Mouse (Mus musculus): Measurements from ENCODE around the gene Tmprss12. TPM values are rescaled to one million over a fixed set of nuclear protein-coding genes. Genes with fewer than 3 reads are reported as not detected.

The Tmprss12 gene
- polyA plus RNA-seq (2017; shearing (Covaris generic)), result not detected

DNA sequence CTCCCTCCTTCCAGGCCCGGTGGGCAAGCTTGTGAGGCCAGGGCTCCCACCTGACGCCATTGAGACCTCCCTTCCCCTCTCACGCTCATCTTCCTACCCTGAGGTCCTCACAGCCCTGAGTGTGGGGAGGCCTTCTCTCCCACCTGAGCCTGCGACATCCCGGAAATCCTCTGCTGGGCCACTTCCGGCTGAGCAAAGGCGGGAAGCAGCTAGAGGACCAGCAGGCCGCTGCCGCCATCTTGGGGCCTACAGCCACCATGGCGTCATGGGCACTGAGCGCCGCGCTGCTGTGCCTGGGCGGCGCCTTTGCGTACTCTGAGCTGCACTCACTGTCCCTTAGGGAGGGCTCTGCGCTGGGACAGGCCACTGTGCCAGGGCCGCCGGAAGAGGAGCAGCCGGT is at the start of gene Tmprss12:
Gene Tmprss12, plus strand, starts transcription at position 212 of the 400 bp plus-strand sequence.

DNA sequence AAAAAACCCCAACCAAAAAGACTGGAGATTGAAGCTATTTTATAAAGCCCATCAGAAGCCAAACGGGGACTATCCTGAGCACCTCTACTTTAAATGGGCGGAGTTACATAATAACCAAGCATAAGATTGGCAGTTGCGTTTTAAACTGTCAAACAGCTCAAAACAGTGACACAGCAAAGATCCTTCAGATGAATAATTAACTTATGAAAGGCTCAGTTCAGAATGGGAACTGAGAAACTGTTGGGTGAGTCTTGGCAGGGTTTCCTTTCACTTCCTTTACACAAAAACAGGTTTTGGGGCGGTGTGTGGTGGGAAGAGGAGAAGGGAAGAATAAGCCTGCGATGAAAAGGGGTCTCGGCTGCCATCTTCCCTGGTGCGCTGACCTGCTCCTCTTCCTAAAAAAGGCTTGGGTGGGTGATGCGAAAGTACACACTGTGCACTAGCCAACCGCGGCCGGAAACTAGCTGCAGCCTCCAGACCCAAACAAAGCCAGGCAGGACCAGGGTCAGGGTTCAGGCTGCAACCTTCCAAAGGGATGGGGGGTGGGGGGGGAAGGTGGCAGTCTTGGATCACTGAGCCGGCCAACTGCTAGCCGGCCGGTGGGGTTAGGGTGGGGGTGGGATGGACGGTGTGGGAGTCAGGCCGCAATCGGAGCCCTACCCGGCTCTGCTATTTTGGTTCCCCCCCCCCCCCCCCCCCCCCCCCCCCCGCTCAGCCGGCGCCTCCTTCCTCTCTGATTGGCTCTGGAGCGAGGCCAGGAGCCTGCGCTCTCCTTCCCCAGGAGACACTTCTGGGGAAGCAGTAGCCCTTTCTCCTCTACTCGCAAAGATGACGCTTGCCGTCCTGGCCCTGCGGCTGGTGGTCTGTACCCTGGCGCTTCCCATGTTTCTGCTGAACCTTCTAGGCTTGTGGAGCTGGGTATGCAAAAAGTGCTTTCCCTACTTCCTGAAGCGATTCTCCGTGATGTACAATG is 23.7 kb downstream of the Tmprss12 start, which contains the start of gene Mettl7a1:
Gene Mettl7a1, plus strand, starts transcription at position 122 of the 973 bp plus-strand sequence.

DNA sequence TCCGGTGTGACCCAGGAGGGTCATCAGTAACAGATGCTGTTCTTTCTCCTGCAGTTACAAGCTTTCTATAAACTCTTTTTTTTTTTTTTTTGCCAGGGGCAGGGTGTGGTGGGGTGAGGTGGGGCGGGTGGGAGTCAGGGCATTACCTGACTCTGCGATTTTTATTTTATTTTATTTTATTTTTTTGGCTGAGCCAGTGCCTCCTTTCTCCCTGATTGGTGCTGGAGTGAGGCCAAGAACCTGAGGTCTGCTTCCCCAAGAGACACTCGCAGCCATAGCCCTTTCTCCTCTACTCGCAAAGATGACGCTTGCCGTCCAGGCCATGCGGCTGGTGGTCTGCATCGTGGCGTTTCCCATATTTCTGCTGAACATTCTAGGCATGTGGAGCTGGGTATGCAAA is 54.0 kb downstream of the Tmprss12 start, which contains the start of gene Mettl7a3:
Gene Mettl7a3, plus strand, starts transcription at position 301 of the 400 bp plus-strand sequence.

Other genes starting within 250 kb of the Tmprss12 start
- gene Dip2b, start 242.2 kb upstream of the Tmprss12 start, polyA plus RNA-seq (2017; shearing (Covaris generic)), result 31.5 TPM
- 54.5 TPM for gene Atf1, start 53.0 kb upstream of the Tmprss12 start, polyA plus RNA-seq (2017; shearing (Covaris generic))
- 5.6 TPM for gene Mettl7a1, start 23.3 kb downstream of the Tmprss12 start, polyA plus RNA-seq (2017; shearing (Covaris generic))
- not detected for gene Mettl7a3, start 54.1 kb downstream of the Tmprss12 start, polyA plus RNA-seq (2017; shearing (Covaris generic))
- 0.13 TPM for gene Methig1, start 72.3 kb downstream of the Tmprss12 start, polyA plus RNA-seq (2017; shearing (Covaris generic))
- gene Mettl7a2, start 72.4 kb downstream of the Tmprss12 start, polyA plus RNA-seq (2017; shearing (Covaris generic)), result not detected
- gene Higd1c, start 83.7 kb downstream of the Tmprss12 start, polyA plus RNA-seq (2017; shearing (Covaris generic)), result not detected
- 0.22 TPM for gene Gm5475, start 141.3 kb downstream of the Tmprss12 start, polyA plus RNA-seq (2017; shearing (Covaris generic))
- gene Slc11a2, start 144.2 kb downstream of the Tmprss12 start, polyA plus RNA-seq (2017; shearing (Covaris generic)), result 31.7 TPM
- 49.7 TPM for gene Letmd1, start 188.2 kb downstream of the Tmprss12 start, polyA plus RNA-seq (2017; shearing (Covaris generic))
- gene Csrnp2, start 214.7 kb downstream of the Tmprss12 start, polyA plus RNA-seq (2017; shearing (Covaris generic)), result 5.9 TPM